Mouse (Mus musculus) liver, embryonic 13.5 days (tissue): ENCODE data around the gene Fbxo24. TPM values are rescaled to one million over a fixed set of nuclear protein-coding genes. Genes with fewer than 3 reads are reported as not detected.
A peak's percentile ranks its signal among the peaks of the same experiment; 100 is the strongest.

ENCODE experiments used
- ATAC-seq: fragments of 200-750 bp; cut with Nextera tagmentation; 2 replicates; pipeline ENCODE4 v1.8.0; 2017; ENCODE audit warnings: low read depth, mild to moderate bottlenecking, moderate number of reproducible peaks, moderate library complexity
- DNase-seq: peaks from one replicate; pipeline ENCODE4 v3.0.0; 2022
- H3K27ac ChIP-seq: fragments of 300-500 bp; sonication (generic); 2 replicates; pipeline ENCODE4 v1.5.1; 2015; ENCODE audit warnings: moderate library complexity, mild to moderate bottlenecking, inconsistent platforms
- H3K27me3 ChIP-seq: fragments of 300-500 bp; sonication (generic); 2 replicates; pipeline ENCODE4 v1.6.1; 2015; ENCODE audit warnings: mild to moderate bottlenecking, inconsistent platforms
- H3K36me3 ChIP-seq: fragments of 300-500 bp; sonication (generic); 2 replicates; pipeline ENCODE4 v1.6.1; 2015; ENCODE audit warnings: mild to moderate bottlenecking, inconsistent platforms
- H3K4me1 ChIP-seq: fragments of 300-500 bp; sonication (generic); replicated peaks from 2 replicates; pipeline ENCODE4 v1.6.1; 2015; ENCODE audit warnings: inconsistent platforms
- H3K4me2 ChIP-seq: fragments of 300-500 bp; sonication (generic); 2 replicates; pipeline ENCODE4 v1.6.1; 2015; ENCODE audit warnings: inconsistent platforms, mild to moderate bottlenecking, moderate library complexity
- H3K4me3 ChIP-seq: fragments of 300-500 bp; sonication (generic); replicated peaks from 2 replicates; pipeline ENCODE4 v1.5.1; 2015; ENCODE audit warnings: mild to moderate bottlenecking, inconsistent platforms
- H3K9ac ChIP-seq: fragments of 300-500 bp; sonication (generic); 2 replicates; pipeline ENCODE4 v1.6.1; 2015; ENCODE audit warnings: mild to moderate bottlenecking, inconsistent platforms
- H3K9me3 ChIP-seq: fragments of 300-500 bp; sonication (generic); replicated peaks from 2 replicates; pipeline ENCODE4 v1.6.1; 2016; ENCODE audit warnings: inconsistent platforms
- WGBS: fragments of 180-500 bp; shearing (Covaris S2); methylation state at CpG from one replicate; pipeline ENCODE4 v1.1.7; 2015; ENCODE audit not compliant: insufficient replicate concordance; 5-methylcytosine and 5-hydroxymethylcytosine counted together
- polyA plus RNA-seq: library from polyadenylated mRNA; unstranded; fragments of >200 nt; fragmentation: Nextera tagmentation; extraction: Ambion mirVana; gene quantifications from 2 replicates; pipeline ENCODE4 v1.2.1, GENCODE M21; 2015

Gene Fbxo24
- 0.08 TPM in 1 of 2 replicates, not detected in the other for polyA plus RNA-seq

DNA sequence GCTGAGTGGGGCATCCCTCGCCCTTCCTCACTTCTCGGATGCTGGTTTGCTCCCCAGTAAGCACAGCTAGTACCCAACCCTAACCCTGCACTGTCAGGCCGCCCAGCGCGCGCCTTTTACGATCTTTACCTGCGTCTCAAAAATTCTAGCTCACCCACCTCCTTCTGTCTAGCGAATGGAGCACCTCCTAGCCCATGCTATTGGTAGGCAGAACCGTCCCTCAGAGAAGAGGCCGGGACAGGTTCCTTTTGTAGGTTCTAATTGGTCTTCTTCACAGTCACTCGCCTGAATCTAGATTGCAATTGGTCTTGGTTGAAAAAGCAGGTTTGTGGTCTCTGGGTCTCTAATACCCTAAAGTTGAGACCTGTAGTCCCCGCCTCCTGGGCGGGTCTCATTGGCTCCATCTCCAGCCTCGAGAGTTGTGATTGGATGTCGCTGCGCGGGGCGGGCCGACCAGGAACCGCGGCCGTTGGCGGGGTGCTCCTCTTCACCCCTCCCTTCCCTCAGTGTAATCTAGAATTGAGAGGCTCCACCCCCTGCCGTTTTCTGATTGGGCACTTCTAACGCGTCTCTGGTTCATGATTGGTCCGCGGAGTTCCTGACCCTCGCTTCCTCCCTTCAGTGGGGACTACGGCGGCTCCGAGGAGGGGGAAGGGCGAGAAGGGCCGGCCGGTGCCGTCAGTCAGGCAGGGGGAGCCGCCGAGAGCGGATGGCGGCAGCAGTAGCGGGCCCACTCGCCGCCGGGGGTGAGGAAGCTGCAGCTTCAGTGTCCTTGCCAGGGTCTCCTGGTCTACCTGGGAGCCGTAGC is at the start of gene Fbxo24, which contains the start of the genes Lrch4 and Gm20605:
Gene Fbxo24 (minus strand): TSS at position 505 of the 808 bp plus-strand sequence.
Gene Lrch4 (plus strand): TSS at position 624 of the 808 bp plus-strand sequence.
Gene Gm20605 (plus strand): TSS at position 678 of the 808 bp plus-strand sequence.
- peak; percentile 92 for ATAC-seq
- H3K27ac ChIP-seq = peak within 1 kb of the TSS; percentile 97
- peak within 1 kb of the TSS; percentile 91 for H3K9ac ChIP-seq
- no peaks in the 10 kb centered on the region for H3K9me3 ChIP-seq
- peak; percentile 99 for DNase-seq
- H3K4me2 ChIP-seq = peak within 1 kb of the TSS; percentile 97
- peaks cover 11% of the 10 kb centered on the region for H3K36me3 ChIP-seq
- H3K4me1 ChIP-seq = peaks cover 55% of the 10 kb centered on the region
- H3K27me3 ChIP-seq = no peaks in the 10 kb centered on the region
- H3K4me3 ChIP-seq = peak within 1 kb of the TSS; percentile 93
- WGBS = under 1% methylated on average over 46 of the region's 46 CpGs

DNA sequence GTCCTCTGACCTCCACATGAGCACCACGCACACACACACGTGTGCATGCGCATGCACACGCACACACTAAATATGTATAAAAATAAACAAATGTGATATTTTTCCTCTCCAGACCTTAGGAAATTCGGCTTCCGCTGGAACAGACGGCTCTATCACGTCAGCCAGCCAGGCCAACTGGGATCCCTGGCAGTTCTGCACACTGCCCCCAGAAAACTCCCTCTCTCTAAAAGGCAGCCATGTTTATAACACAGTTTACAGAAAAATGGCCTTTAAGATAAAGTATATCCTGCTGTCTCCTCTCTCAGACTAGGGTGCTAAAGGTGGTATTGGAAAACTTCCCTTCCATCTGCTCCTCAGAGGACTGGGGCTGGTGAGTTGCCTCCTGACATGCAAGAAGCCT is 49.1 kb upstream of the Fbxo24 start:
- WGBS = 92% methylated on average over 8 of the region's 8 CpGs
- Histone ChIP-seq H3K4me2 (no peak overlapping the region), H3K9me3 (no peaks in the 10 kb centered on the region), H3K4me3 (no peak overlapping the region), H3K4me1 (peaks cover 79% of the 10 kb centered on the region), H3K9ac (no peak overlapping the region), H3K27ac (peak overlapping the region; percentile 50), H3K27me3 (no peaks in the 10 kb centered on the region), H3K36me3 (peaks cover 82% of the 10 kb centered on the region)
- DNase-seq (no peak), ATAC-seq (no peak)

DNA sequence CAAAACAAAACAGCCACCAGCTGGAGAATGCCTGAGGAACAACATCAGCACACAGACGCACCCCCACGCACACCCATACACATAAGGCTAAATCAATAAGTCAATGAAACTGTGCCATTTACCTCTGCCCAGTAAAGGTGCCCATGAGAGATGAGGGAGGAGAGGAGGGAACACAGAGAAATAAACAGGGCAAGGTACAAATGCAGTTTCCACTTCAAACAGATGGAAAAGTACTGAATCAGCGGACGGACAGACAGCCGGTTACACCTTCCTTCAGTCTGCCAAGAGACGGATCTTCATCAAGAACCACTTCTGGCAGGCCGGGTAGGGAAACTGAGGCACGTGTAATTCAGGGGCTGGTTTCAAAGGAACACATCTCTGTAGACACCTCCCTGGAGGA is 46.0 kb upstream of the Fbxo24 start:
- H3K4me3 ChIP-seq = no peak overlapping the region
- no peak overlapping the region for H3K4me2 ChIP-seq
- no peak overlapping the region for H3K9ac ChIP-seq
- peaks cover 71% of the 10 kb centered on the region for H3K36me3 ChIP-seq
- H3K9me3 ChIP-seq = no peaks in the 10 kb centered on the region
- H3K4me1 ChIP-seq = peaks cover 78% of the 10 kb centered on the region
- no peak for DNase-seq
- H3K27ac ChIP-seq = peak overlapping the region; percentile 93; the same call in 1 of the 2 replicates
- no peak for ATAC-seq
- H3K27me3 ChIP-seq = no peaks in the 10 kb centered on the region
- 85% methylated on average over 8 of the region's 8 CpGs for WGBS

DNA sequence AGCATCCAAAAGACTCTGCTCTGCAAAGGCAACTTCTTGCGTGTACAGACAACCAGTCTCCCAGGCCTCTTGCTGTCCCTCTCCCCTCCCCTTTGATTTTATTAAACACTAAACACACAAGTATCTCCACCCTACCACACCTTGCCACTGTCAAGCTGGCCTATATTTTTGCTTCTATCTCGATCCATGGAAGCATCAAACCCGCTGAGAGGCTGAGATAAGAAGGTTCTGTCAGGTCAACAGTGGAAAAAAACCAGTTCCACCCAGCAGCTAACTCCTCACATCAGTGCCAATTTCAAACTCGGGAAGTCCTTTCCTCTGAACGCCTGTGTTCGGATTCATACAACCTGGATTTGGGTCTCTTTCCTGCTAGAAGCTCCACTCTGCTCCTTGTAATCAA is 44.2 kb upstream of the Fbxo24 start:
- 39% methylated on average over 6 of the region's 6 CpGs for WGBS
- DNase-seq = peak; percentile 69
- Histone ChIP-seq H3K27me3 (no peaks in the 10 kb centered on the region), H3K9me3 (no peaks in the 10 kb centered on the region), H3K27ac (peak overlapping the region; percentile 93), H3K36me3 (peaks cover 62% of the 10 kb centered on the region), H3K4me2 (peak overlapping the region; percentile 56), H3K4me1 (peaks cover 67% of the 10 kb centered on the region), H3K9ac (peak overlapping the region; percentile 67), H3K4me3 (peak overlapping the region; percentile 22)
- peak; percentile 88 for ATAC-seq

GRCm38 (mm10) chr5:137672361-137672760 is 43.6 kb upstream of the Fbxo24 start:
- DNase-seq (no peak), ATAC-seq (no peak)
- H3K36me3 ChIP-seq = peaks cover 62% of the 10 kb centered on the region
- H3K4me1 ChIP-seq = peaks cover 61% of the 10 kb centered on the region
- peak overlapping the region; percentile 56 for H3K4me2 ChIP-seq
- H3K27me3 ChIP-seq = no peaks in the 10 kb centered on the region
- WGBS = 83% methylated on average over 5 of the region's 5 CpGs
- H3K4me3 ChIP-seq = 0 out of 2 replicates have a peak overlapping the region, but pooled peaks have one; percentile 22
- H3K9ac ChIP-seq = peak overlapping the region; percentile 67
- H3K27ac ChIP-seq = peak overlapping the region; percentile 93
- H3K9me3 ChIP-seq = no peaks in the 10 kb centered on the region

DNA sequence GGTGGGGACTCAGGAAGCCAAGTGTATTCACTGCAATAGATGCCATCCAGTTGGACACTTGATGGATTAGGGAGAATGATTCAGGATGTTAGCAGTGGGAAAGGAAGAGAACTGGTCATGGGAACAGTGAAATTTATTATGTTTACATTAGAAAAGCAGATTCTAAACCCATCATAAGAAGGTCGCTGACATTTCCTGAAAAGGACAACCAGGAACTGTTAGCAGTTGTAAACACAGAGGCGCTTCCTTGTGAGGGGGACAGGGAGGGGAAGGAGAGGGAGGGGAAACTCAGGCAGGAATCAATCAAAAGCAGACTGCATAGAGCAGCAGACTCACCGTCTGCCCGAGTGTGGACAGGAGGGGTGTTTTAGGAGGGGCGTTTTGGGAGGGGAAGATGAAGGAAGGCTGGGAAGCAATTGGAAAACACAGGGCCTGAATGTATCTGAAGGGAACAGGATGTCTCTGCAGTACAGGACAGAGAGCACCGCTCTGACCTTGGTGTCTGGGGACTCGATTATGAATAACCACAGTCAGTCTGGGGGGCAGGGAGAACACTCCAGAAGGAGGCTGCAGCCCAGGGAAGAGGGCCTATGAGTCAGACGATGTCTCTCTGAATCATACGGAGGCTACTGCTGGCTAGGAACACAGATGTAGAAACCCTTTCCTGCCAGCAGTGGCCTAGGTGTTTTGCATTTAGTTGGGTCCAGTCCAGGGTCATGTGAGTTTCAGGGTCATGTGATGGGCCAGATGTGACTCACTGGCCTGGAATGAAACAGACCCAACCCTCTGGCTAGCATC is 42.8 kb upstream of the Fbxo24 start:
- peak overlapping the region; percentile 93 for H3K27ac ChIP-seq
- H3K4me3 ChIP-seq = no peak overlapping the region
- WGBS = 29% methylated on average over 9 of the region's 9 CpGs
- ATAC-seq (peak; percentile 8; the same call in 1 of the 2 replicates), DNase-seq (no peak)
- H3K4me2 ChIP-seq = 0 out of 2 replicates have a peak overlapping the region, but pooled peaks have one; percentile 14
- peaks cover 61% of the 10 kb centered on the region for H3K4me1 ChIP-seq
- no peaks in the 10 kb centered on the region for H3K9me3 ChIP-seq
- H3K9ac ChIP-seq = peak overlapping the region; percentile 67
- H3K36me3 ChIP-seq = peaks cover 62% of the 10 kb centered on the region
- no peaks in the 10 kb centered on the region for H3K27me3 ChIP-seq

- H3K27me3 ChIP-seq = no peaks in the 10 kb centered on the region
- H3K9ac ChIP-seq = no peak overlapping the region
- ATAC-seq (no peak), DNase-seq (no peak)
- no peak overlapping the region for H3K4me3 ChIP-seq
- no peaks in the 10 kb centered on the region for H3K9me3 ChIP-seq
- H3K36me3 ChIP-seq = peaks cover 68% of the 10 kb centered on the region
- no peak overlapping the region for H3K4me2 ChIP-seq
- H3K27ac ChIP-seq = 0 out of 2 replicates have a peak overlapping the region, but pooled peaks have one; percentile 93
- 97% methylated on average over 1 of the region's 1 CpGs for WGBS
- H3K4me1 ChIP-seq = peaks cover 51% of the 10 kb centered on the region
Measured at GRCm38 (mm10) chr5:137670240-137670639, 41.4 kb upstream of the Fbxo24 start.

DNA sequence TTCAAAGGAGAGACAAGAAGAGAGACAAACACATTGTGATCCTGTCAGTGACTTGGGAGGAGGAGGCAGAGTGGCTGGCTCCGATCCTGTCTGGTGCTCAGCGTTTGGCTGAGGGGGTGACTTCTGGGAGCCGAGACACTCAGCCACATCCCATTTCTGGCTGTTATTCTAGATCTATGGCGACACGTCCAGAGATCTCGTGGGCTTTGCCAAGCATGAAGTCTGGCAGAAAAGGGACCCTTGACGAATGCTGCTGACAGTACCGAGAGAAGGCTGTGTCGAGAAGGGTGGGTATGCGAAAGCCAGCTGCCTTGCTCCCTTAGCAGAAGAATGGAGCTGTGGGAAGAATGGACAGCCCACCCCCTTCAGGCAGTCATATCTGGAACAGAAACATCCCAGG is 40.2 kb upstream of the Fbxo24 start:
- no peak overlapping the region for H3K27ac ChIP-seq
- H3K4me2 ChIP-seq = no peak overlapping the region
- no peak overlapping the region for H3K4me3 ChIP-seq
- H3K9ac ChIP-seq = no peak overlapping the region
- WGBS = 87% methylated on average over 10 of the region's 10 CpGs
- DNase-seq (no peak), ATAC-seq (no peak)
- H3K27me3 ChIP-seq = no peaks in the 10 kb centered on the region
- no peaks in the 10 kb centered on the region for H3K9me3 ChIP-seq
- H3K4me1 ChIP-seq = peaks cover 39% of the 10 kb centered on the region
- peaks cover 68% of the 10 kb centered on the region for H3K36me3 ChIP-seq

DNA sequence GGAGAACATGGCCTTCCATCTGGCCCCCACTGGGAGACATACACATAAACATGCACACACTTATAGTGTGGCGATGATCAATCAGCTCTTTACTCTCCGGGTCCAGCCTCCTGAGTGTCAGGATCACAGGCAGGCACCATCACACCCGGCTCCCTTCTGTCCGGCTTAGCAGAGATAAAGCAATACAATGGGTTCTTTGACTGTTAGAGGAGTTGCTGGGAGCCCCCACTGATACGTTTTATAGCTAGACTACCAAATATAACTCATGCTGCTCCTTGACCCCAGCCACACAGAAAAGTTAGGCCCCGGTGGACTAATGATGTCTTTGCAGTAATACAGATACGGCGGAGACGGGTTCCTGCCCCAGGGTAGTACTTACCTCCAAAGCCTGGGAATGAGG is 34.3 kb upstream of the Fbxo24 start:
- no peak overlapping the region for H3K9ac ChIP-seq
- H3K4me1 ChIP-seq = no peaks in the 10 kb centered on the region
- no peaks in the 10 kb centered on the region for H3K9me3 ChIP-seq
- no peak for DNase-seq
- H3K27ac ChIP-seq = no peak overlapping the region
- peaks cover 100% of the 10 kb centered on the region for H3K36me3 ChIP-seq
- no peak for ATAC-seq
- no peaks in the 10 kb centered on the region for H3K27me3 ChIP-seq
- H3K4me2 ChIP-seq = no peak overlapping the region
- no peak overlapping the region for H3K4me3 ChIP-seq
- 88% methylated on average over 9 of the region's 9 CpGs for whole genome bisulfite sequencing

- no peak for ATAC-seq
- Histone ChIP-seq H3K36me3 (peaks cover 99% of the 10 kb centered on the region), H3K9ac (no peak overlapping the region), H3K9me3 (no peaks in the 10 kb centered on the region), H3K4me1 (no peaks in the 10 kb centered on the region; the same call in 1 of the 2 replicates), H3K4me2 (no peak overlapping the region), H3K27ac (no peak overlapping the region), H3K4me3 (no peak overlapping the region), H3K27me3 (no peaks in the 10 kb centered on the region)
- WGBS = 89% methylated on average over 6 of the region's 6 CpGs
- no peak for DNase-seq
Measured at GRCm38 (mm10) chr5:137660064-137660688, 31.4 kb upstream of the Fbxo24 start.

- Histone ChIP-seq H3K36me3 (peaks cover 99% of the 10 kb centered on the region), H3K4me2 (no peak overlapping the region), H3K27ac (0 out of 2 replicates have a peak overlapping the region, but pooled peaks have one; percentile 25), H3K9ac (no peak overlapping the region), H3K9me3 (no peaks in the 10 kb centered on the region), H3K27me3 (no peaks in the 10 kb centered on the region), H3K4me3 (no peak overlapping the region), H3K4me1 (peaks cover 8% of the 10 kb centered on the region)
- DNase-seq (peak; percentile 37), ATAC-seq (peak; percentile 22; the same call in 1 of the 2 replicates)
- WGBS = 48% methylated on average over 6 of the region's 6 CpGs
Measured at GRCm38 (mm10) chr5:137656977-137657376, 28.2 kb upstream of the Fbxo24 start.
